Mouse (Mus musculus) embryonic facial prominence, embryonic 10.5 days (tissue): ENCODE measurements around the gene Cux1. TPM values are rescaled to one million over a fixed set of nuclear protein-coding genes. Genes with fewer than 3 reads are reported as not detected.
A peak's percentile ranks its signal among the peaks of the same experiment; 100 is the strongest.

Experiments
- DNase-seq: peaks from one replicate; pipeline ENCODE4 v3.0.0-alpha.2; 2017; ENCODE audit warnings: low spot score
- H3K27ac ChIP-seq: fragments of 300-500 bp; sonication (generic); replicated peaks from 2 replicates; pipeline ENCODE4 v1.5.1; 2016; ENCODE audit warnings: mild to moderate bottlenecking
- H3K27me3 ChIP-seq: fragments of 300-500 bp; sonication (generic); replicated peaks from 2 replicates; pipeline ENCODE4 v1.6.1; 2016; ENCODE audit warnings: low read depth, mild to moderate bottlenecking; ENCODE audit not compliant: poor library complexity, severe bottlenecking
- H3K36me3 ChIP-seq: fragments of 300-500 bp; sonication (generic); replicated peaks from 2 replicates; pipeline ENCODE4 v1.6.1; 2016; ENCODE audit warnings: mild to moderate bottlenecking, moderate library complexity
- H3K4me1 ChIP-seq: fragments of 300-500 bp; sonication (generic); 2 replicates; pipeline ENCODE4 v1.6.1; 2016
- H3K4me3 ChIP-seq: fragments of 300-500 bp; sonication (generic); 2 replicates; pipeline ENCODE4 v1.5.1; 2016; ENCODE audit warnings: mild to moderate bottlenecking, moderate library complexity
- H3K9me3 ChIP-seq: fragments of 300-500 bp; sonication (generic); 2 replicates; pipeline ENCODE4 v1.6.1; 2016; ENCODE audit warnings: mild to moderate bottlenecking
- WGBS: fragments of 180-500 bp; shearing (Covaris S2); methylation state at CpG from one replicate; pipeline ENCODE4 v1.1.7; 2016; 5-methylcytosine and 5-hydroxymethylcytosine counted together
- polyA plus RNA-seq: library from polyadenylated mRNA; unstranded; fragments of >200 nt; fragmentation: Nextera tagmentation; extraction: Ambion mirVana; gene quantifications from 2 replicates; pipeline ENCODE4 v1.2.1, GENCODE M21; 2016

Cux1 gene
- polyA plus RNA-seq, 1 experiment from 2014 or later, result 75.3 TPM

DNA sequence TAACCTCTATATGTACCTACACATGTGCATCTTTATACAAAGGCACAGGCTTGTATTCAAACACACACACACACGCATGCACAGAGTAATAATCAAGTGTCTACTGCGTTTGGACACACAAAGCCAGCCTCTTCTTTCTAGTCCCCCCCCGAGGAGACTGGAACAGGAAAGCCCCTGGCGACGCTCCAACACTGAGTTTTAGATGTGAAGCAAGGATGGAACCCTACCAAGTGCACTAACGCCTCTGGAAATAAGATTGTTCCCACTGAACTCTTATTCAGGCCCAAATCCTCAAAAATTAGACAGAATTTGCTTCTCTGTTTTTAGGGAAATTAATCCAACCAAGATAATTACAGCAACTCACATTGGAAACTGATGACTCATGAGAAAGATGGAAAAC lies 212.6 kb downstream of the Cux1 start:
- peaks cover 89% of the 10 kb centered on the region for H3K36me3 ChIP-seq

DNA sequence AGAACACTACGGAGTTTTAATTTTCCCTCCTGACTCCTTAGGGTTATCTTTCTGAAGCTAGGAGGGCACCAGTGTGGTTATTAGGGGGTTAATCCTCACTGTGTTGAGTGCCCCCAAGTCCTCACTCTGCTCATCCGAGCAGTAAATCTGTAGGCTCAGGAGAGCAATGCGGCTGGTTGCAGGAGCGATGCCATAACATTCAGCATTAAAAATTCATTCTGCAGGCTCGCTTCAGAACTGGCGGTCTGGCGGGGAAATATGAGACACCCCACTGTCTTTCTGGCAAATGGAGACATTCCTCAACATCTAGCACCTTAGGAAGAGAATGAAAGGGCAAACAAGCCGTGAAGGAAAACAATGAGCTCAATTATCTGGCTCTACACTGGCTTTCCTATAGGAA lies 214.2 kb downstream of the Cux1 start:
- Histone ChIP-seq H3K9me3 (no peaks in the 10 kb centered on the region), H3K27me3 (no peaks in the 10 kb centered on the region), H3K36me3 (peaks cover 79% of the 10 kb centered on the region), H3K27ac (no peak overlapping the region), H3K4me3 (no peak overlapping the region), H3K4me1 (peaks cover 29% of the 10 kb centered on the region)
- no peak for DNase-seq
- WGBS, result 48% methylated on average over 8 of the region's 8 CpGs

More for the DNA sequence above, 212.6 kb downstream of the Cux1 start:
- Histone ChIP-seq H3K4me1 (peaks cover 30% of the 10 kb centered on the region), H3K27ac (no peak overlapping the region), H3K9me3 (no peaks in the 10 kb centered on the region), H3K27me3 (no peaks in the 10 kb centered on the region), H3K4me3 (no peak overlapping the region)
- 89% methylated on average over 6 of the region's 6 CpGs for WGBS
- no peak for DNase-seq

DNA sequence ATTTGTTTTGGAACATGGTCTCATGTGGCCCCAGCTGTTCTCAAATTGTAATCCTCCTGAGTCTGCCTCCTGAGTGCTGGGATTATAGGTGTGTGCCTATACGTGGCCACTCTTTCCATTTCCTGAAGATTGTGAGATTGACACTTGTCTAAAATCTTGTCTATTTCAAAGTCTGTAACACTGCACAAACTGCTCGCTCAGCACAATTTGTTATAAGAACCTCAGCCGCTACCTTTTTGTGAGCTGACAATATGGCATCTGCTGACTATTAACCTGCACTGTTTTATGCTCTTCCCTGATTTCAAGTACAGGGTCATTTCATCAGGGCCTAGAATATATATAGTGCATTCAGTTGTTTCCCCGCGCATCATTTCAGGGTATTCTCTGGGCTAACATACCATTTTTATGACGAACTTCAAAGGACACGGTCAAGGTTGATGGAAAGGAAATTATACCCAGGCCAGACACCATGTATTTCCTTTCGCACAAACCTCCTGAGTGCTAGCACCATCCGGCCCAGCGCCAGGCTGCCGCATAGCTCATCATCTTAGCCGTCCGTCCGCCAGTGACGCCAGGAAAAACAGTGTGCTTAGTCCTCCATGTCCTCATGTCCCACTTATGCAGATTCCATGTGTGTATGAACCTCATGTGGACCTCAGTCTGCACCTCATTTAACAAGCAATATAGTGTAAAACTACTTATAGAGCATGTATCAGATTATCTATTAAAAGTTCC lies 224.0 kb downstream of the Cux1 start:
- H3K9me3 ChIP-seq, result no peaks in the 10 kb centered on the region
- 90% methylated on average over 15 of the region's 15 CpGs for WGBS

DNA sequence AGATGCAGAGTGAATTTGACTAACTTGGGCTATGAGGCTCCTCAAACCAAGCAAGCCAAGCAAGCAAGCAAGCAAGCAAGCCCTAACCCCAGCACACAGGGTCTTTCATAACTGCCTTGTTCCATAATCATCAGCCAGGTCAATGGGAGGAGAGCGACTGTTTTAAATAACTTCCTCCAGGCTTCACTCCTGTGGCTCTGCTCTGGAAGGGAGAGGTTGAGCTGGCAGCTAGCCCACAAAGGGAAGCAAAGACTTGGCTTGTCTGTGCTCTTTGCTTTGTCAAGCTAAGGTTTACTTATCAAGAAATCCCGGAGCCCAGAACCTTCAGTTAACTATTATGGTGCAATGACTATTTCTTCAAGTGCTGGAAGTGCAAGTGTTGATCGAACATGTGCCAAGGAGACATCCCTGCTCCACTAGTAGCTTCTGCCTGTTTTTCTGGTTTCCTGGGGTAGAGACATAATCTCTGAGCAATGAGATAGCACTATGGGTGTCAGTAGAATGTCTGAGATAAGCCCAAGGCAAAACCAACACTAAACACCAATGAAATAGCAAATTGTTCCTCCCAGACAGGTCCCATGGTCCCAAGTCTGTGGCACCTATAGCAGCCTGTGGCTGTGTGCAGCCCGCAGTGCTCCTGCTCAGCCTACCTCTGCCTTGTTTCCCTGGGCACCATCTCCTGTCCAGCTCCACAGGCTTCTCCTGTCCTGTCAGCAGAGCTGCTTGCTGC lies 230.3 kb downstream of the Cux1 start:
- DNase-seq, result no peak
- WGBS, result 94% methylated on average over 4 of the region's 4 CpGs
- Histone ChIP-seq H3K4me3 (no peak overlapping the region), H3K4me1 (no peaks in the 10 kb centered on the region), H3K27me3 (no peaks in the 10 kb centered on the region), H3K9me3 (no peaks in the 10 kb centered on the region), H3K27ac (no peak overlapping the region), H3K36me3 (peaks cover 87% of the 10 kb centered on the region)

More for the DNA sequence above, 224.0 kb downstream of the Cux1 start:
- DNase-seq, result no peak
- H3K27ac ChIP-seq, result no peak overlapping the region
- peaks cover 12% of the 10 kb centered on the region for H3K4me1 ChIP-seq
- H3K4me3 ChIP-seq, result no peak overlapping the region
- peaks cover 57% of the 10 kb centered on the region for H3K36me3 ChIP-seq
- no peaks in the 10 kb centered on the region for H3K27me3 ChIP-seq

DNA sequence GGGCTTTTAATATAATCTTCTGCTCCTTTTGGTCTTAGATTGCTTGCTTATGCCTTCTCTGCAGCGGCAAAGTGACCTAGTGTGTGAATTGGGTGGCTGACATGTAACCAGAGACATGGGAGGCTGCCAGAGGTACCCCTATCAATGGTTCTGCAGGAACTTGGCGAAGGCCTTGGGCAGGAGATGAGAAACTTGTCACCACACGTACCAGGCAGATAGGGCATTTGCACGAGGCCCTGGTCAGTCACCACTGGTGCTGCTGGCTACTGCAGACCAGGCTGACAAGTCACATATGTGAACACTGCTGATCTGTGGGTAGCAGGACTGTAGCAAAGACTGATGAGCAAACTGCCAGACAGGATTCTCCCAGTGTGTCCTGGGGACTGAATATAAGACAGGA lies 231.6 kb downstream of the Cux1 start:
- no peaks in the 10 kb centered on the region for H3K27me3 ChIP-seq
- no peak for DNase-seq
- WGBS, result 96% methylated on average over 4 of the region's 4 CpGs
- H3K36me3 ChIP-seq, result peaks cover 95% of the 10 kb centered on the region
- no peak overlapping the region for H3K4me3 ChIP-seq
- H3K4me1 ChIP-seq, result no peaks in the 10 kb centered on the region
- H3K9me3 ChIP-seq, result no peaks in the 10 kb centered on the region
- H3K27ac ChIP-seq, result no peak overlapping the region

DNA sequence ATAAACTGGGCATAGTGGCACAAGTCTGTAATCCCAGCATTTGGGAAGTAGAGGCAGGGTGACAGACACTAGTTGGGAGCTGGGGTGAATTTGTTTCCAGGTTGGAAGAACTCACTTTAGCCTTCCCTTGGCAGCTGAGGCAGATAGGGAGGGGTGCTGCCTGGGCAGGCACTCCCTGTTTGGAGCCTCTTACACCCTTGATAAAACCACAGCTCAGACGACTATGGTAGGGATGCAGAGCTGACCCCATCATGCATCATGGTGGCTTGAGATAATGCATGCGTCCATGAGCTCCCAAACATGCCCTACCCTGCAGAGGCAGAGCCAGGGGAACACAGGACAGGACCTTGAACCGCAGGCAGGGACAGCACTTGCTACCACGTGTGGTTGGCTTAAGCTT lies 232.5 kb downstream of the Cux1 start:
- 86% methylated on average over 4 of the region's 4 CpGs for WGBS
- H3K36me3 ChIP-seq, result peaks cover 98% of the 10 kb centered on the region

DNA sequence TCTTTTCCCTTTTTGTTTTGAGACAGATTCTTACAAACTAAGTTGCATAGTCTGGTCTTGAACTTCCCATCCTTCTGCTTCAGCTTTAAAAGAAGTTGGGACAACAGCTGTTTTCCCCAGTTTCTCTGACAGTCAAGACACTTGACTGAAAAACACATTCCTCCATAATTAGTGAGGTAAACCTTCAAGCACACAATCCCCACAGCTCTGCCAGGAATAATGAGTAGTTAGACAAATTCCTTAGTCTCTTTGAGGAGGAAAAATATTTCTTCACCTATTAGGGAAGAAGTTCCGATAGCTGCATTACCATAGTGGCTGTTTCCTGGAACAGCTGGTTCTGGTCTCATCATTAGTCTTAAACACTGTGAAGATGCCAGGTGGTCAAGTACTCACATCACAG lies 233.2 kb downstream of the Cux1 start:
- H3K27me3 ChIP-seq, result no peaks in the 10 kb centered on the region
- no peak for DNase-seq
- H3K36me3 ChIP-seq, result peaks cover 96% of the 10 kb centered on the region
- WGBS, result 91% methylated on average over 1 of the region's 1 CpGs
- no peak overlapping the region for H3K4me3 ChIP-seq
- H3K9me3 ChIP-seq, result no peaks in the 10 kb centered on the region
- no peaks in the 10 kb centered on the region for H3K4me1 ChIP-seq
- H3K27ac ChIP-seq, result no peak overlapping the region

More for the DNA sequence above, 232.5 kb downstream of the Cux1 start:
- no peak overlapping the region for H3K27ac ChIP-seq
- no peak overlapping the region for H3K4me3 ChIP-seq
- H3K4me1 ChIP-seq, result no peaks in the 10 kb centered on the region
- DNase-seq, result no peak
- H3K27me3 ChIP-seq, result no peaks in the 10 kb centered on the region
- no peaks in the 10 kb centered on the region for H3K9me3 ChIP-seq

DNA sequence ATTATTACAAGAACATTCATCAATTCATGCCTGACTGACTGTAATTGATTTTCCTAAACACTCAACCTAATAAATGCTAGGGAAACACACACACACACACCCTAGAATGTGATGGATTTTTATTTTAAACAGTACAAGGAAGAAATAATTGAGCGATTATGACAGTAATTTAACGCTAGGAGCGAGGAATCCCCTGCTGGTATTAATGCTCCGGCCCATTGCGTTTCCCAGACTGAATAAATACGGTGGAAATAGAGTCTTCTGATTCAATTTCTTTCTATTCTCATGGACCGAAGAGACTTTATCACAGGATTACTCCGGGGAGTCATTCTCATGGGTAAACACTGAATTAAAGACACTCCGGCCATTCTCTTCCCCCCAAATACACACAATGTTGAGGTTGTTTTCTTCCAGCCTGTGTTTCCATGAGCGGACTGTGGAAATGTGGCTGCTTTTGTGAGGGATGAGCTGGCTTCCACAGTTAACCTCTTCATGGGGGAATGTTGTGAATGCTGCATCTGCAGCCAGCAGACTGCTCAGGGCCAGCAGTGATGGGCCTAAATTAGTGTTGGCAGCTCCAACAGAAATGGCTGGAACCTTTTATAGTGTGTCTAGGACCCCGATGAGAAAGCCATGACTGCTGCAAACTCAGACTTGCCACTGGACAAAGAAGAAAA lies 234.4 kb downstream of the Cux1 start:
- peaks cover 96% of the 10 kb centered on the region for H3K36me3 ChIP-seq
- 94% methylated on average over 11 of the region's 11 CpGs for WGBS

DNA sequence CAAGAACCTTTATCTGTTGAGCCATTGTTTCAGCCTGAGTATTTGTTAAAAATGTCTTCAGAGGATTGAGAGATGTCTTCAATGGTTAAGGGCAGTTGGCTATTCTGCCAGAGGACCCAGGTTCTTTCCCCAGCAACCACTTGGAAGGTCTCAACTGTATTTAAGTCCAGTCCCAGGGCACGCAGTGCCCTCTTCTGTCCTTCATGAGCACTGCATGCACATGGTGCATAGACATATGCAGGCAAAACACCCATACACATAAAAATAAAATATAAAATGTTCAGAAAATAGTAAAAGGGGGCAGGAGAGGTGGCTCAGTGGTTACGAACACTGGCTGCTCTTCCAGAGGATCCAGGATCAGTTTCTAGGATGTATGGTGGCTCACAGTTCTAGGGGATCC lies 239.6 kb downstream of the Cux1 start:
- H3K9me3 ChIP-seq, result no peaks in the 10 kb centered on the region
- DNase-seq, result no peak
- H3K36me3 ChIP-seq, result peaks cover 98% of the 10 kb centered on the region
- H3K27me3 ChIP-seq, result no peaks in the 10 kb centered on the region
- no peaks in the 10 kb centered on the region for H3K4me1 ChIP-seq
- 95% methylated on average over 2 of the region's 2 CpGs for WGBS
- H3K27ac ChIP-seq, result no peak overlapping the region
- no peak overlapping the region for H3K4me3 ChIP-seq

More for the DNA sequence above, 234.4 kb downstream of the Cux1 start:
- no peaks in the 10 kb centered on the region for H3K4me1 ChIP-seq
- no peaks in the 10 kb centered on the region for H3K9me3 ChIP-seq
- no peak for DNase-seq
- H3K27ac ChIP-seq, result no peak overlapping the region
- H3K27me3 ChIP-seq, result no peaks in the 10 kb centered on the region
- no peak overlapping the region for H3K4me3 ChIP-seq

DNA sequence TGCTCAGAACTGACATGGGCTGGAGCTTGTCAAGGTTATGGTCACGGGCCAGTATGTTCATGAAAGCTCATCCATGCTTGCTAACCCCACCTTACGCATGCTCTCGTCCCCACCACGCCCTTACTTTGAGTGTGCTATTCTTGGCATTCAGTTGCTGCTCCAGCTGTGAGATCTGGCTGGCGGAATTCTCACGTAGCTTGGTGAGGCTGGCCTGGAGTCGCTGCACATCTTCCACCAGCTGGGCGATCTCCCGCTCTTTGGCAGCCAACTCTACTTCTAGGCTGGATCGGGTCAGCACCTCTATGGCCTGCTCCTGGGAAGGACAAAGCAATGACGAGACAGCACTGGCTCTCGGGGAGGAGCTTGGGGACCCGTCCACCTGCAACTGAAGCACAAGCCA lies 240.7 kb downstream of the Cux1 start:
- H3K4me1 ChIP-seq, result no peaks in the 10 kb centered on the region
- H3K27me3 ChIP-seq, result no peaks in the 10 kb centered on the region
- 95% methylated on average over 13 of the region's 13 CpGs for WGBS
- no peak overlapping the region for H3K4me3 ChIP-seq
- H3K36me3 ChIP-seq, result peaks cover 98% of the 10 kb centered on the region
- no peaks in the 10 kb centered on the region for H3K9me3 ChIP-seq
- H3K27ac ChIP-seq, result no peak overlapping the region
- DNase-seq, result no peak

DNA sequence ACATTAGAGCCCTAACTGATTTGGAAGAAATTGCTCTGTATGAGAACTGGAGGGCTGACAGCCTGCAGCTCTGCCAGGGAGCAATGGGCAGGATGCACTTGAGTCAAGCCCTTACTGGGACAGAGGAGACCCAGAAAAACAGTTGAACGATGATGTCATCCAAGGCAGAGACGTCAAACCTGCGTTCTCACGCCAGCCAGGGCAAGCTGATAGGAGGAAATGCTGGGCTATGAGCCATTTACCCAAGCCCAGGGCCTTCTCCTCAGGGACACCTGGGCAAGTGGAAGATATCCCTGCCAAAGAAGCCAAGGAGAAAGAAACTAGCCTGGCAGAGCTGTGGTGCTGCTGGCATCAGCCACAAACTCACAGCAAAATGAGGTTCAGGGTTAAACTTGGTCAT lies 242.8 kb downstream of the Cux1 start:
- no peak for DNase-seq
- 78% methylated on average over 4 of the region's 4 CpGs for WGBS
- H3K4me1 ChIP-seq, result no peaks in the 10 kb centered on the region
- no peaks in the 10 kb centered on the region for H3K9me3 ChIP-seq
- H3K27me3 ChIP-seq, result no peaks in the 10 kb centered on the region
- H3K36me3 ChIP-seq, result peaks cover 98% of the 10 kb centered on the region
- no peak overlapping the region for H3K27ac ChIP-seq
- no peak overlapping the region for H3K4me3 ChIP-seq

DNA sequence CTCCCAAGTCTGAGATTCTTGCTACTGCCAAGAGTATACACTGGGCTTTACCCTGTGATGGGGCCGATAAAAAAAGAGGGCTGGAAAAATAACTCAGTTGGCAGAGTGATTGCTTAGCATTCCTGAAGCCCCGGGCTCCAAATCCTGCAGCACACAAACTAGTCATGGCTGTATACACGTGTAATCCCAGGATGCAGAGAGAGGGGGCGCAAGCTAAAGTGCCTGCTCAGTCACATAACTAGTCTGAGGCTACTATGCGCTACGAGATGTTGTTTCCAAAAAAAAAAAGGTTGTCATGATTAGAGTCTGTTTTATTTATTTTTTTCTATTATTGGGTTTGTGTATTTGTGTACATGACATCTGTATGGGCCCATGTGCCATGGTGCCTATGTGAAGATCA lies 245.9 kb downstream of the Cux1 start:
- Histone ChIP-seq H3K4me1 (no peaks in the 10 kb centered on the region), H3K27ac (no peak overlapping the region), H3K9me3 (no peaks in the 10 kb centered on the region), H3K4me3 (no peak overlapping the region), H3K27me3 (no peaks in the 10 kb centered on the region), H3K36me3 (peaks cover 100% of the 10 kb centered on the region)
- 88% methylated on average over 6 of the region's 6 CpGs for WGBS
- DNase-seq, result peak; percentile 20
